ENCODE assay signal across 8 mouse cellular contexts in the genomic region with DNA sequence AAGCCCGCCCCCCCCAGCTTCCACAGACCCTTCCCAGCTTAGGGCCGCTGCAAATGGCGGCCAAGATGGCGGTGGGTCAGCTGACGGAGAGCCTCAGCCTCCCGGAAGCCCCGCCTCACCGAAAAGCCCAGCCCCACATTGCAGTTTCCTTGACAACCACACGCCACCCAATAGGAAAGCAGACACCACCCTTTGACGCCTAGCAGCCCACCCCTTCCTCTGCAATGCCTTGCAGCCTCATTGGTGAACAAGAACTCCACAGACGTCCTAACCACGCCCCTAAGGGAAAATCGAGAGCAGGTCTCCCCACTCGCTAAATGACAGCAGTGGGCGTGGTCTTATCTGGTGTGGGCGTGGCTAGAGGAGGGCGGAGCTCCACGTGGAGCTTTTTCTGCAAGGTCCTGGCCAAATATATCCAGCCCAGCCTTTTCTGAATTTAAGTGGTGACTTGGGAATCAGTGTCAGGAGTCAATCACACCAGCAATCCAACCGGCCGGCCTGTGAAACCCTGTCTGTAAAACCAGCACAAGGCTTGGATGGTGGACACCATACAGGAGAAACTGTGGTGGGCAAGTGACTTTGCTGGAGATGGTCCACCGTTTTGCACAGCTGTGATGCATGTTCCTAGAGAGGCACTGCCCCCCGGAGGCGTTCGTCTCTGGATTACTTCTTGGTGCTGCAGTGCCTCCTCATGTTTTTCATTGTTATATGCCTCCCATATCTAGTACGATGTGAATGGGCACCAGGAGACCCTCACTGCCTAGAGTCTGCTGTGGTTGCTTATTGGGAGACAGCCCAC. TPM values are rescaled to one million over a fixed set of nuclear protein-coding genes. Genes with fewer than 3 reads are reported as not detected.
DNase-seq lines count a peak whose midpoint lies in the region; ATAC-seq lines count a peak whose summit lies in the region.

A gene (minus strand): TSS at position 85 of the 799 bp plus-strand sequence.

- no peaks in the 10 kb centered on the region for H3K9me3 ChIP-seq in hindbrain, embryonic 15.5 days

- no peaks in the 10 kb centered on the region for H3K36me3 ChIP-seq in hindbrain, embryonic 15.5 days

- WGBS in hindbrain, embryonic 15.5 days, result under 1% methylated on average over 25 of the region's 25 CpGs

- H3K4me3 ChIP-seq in hindbrain, embryonic 15.5 days, result peak within 1 kb of the TSS; percentile 93

- ATAC-seq in hindbrain, embryonic 15.5 days (ENCODE audit: low FRiP score, low read depth), result peak; percentile 99

- H3K27ac ChIP-seq in hindbrain, embryonic 15.5 days (replicated peaks), result peak within 1 kb of the TSS; percentile 88

- DNase-seq in T-cell, adult 2 months (ENCODE audit: low spot score), result peak; percentile 99
- peak; percentile 94 to 96 for DNase-seq in cerebellum, postnatal 36 days
- peak; percentile 95 to 96 for DNase-seq in frontal cortex, postnatal 36 days (ENCODE audit: low spot score in 2 of 2)
- peak; percentile 98 for DNase-seq in left cerebral cortex, adult 11 months (ENCODE audit: low spot score)
- DNase-seq in lung, postnatal 4 days, result peak; percentile 99
- DNase-seq in retina, postnatal 7 days (ENCODE audit: low read depth, low spot score), result peak; percentile 97
- DNase-seq in urinary bladder, adult 2 months (ENCODE audit: low spot score), result peak; percentile 72

- peaks cover 42% of the 10 kb centered on the region for H3K4me1 ChIP-seq in hindbrain, embryonic 15.5 days (replicated peaks)

- H3K27me3 ChIP-seq in hindbrain, embryonic 15.5 days, result no peaks in the 10 kb centered on the region

- H3K4me2 ChIP-seq in hindbrain, embryonic 15.5 days, result peak within 1 kb of the TSS; percentile 94

- H3K9ac ChIP-seq in hindbrain, embryonic 15.5 days, result peak within 1 kb of the TSS; percentile 93

RNA-seq across cellular contexts. Expression of the gene that starts here (rescaled TPM):
- 109 and 120 TPM in 2 replicates for polyA plus RNA-seq in hindbrain, embryonic 15.5 days (2015; fragmentation: Nextera tagmentation; extraction: Ambion mirVana)
- polyA plus RNA-seq in urinary bladder, adult 2 months (2012; rRNA removed), result 96.3 and 108 TPM in 2 replicates

Comparison
In these comparisons a context has a peak if more than half of its experiments do, and no peak if none do; other contexts are left out.
1. Peak in every context shown above with its lines: DNase-seq, ATAC-seq, H3K4me3 ChIP-seq and H3K27ac ChIP-seq.